Mouse (Mus musculus) brain, adult 2 months (tissue): Measurements from ENCODE around the gene Dcaf15.

Experiments used
- DNase-seq: peaks from one replicate; pipeline ENCODE4 v3.0.0; 2011; ENCODE audit warnings: low read depth, low spot score

Gene Dcaf15

GRCm38 (mm10) chr8:84104697-84105609, at the start of gene Dcaf15:
TSS of gene Dcaf15 (minus strand) at chr8:84104768.
- DNase-seq, result peak; percentile 100

GRCm38 (mm10) chr8:84149181-84149580, 44.6 kb upstream of the Dcaf15 start:
- DNase-seq, result no peak

GRCm38 (mm10) chr8:84148531-84148850, 43.9 kb upstream of the Dcaf15 start:
- no peak for DNase-seq

DNA sequence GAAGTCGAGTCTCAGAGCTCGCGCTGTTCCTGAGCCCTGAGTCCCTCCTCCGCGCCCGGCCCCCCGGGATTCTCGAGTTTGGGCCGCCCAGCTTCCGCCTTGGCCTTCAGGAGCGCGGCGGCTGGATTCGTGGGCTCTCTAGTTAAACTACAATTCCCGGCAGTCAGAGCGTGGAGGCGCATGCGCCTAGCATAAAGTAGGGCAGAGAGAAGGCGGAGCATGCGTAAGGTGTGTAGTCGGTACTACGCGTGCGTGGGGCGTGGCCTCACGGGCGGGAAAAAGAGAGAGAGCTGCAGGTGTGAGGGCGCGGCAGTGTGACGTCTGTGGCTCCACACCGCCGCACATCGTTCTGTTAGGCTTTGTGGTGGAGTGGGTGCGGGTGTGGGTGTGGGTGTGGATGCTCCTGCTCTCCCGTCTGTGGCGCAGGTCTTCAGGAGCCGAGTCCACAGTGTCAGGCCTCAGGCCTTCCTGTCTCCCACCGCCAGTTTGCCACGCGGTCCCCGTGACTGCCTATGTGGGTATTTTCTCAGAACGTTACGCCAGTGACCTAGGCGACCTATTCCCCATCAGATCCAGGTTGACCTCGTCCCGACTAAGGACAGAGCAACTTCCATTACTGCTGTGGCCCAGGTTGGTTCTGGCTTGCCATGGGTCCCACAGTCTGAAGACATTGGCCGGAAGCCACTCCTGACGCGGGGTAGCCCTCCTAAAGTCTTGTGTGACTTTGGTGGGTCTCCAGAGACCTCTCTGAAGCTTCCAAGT, 43.4 kb upstream of the Dcaf15 start, which contains the start of the genes Cc2d1a and 4930432K21Rik:
Cc2d1a (minus strand) TSS at position 168 of the 762 bp plus-strand sequence.
4930432K21Rik (plus strand) TSS at position 257 of the 762 bp plus-strand sequence.
- DNase-seq, result peak; percentile 99

- peak; percentile 13 for DNase-seq
Measured at GRCm38 (mm10) chr8:84147324-84147766, 42.8 kb upstream of the Dcaf15 start.

- peak; percentile 55 for DNase-seq
Measured at GRCm38 (mm10) chr8:84144636-84145245, 40.2 kb upstream of the Dcaf15 start.

GRCm38 (mm10) chr8:84140838-84141237, 36.3 kb upstream of the Dcaf15 start:
- DNase-seq, result no peak

DNA sequence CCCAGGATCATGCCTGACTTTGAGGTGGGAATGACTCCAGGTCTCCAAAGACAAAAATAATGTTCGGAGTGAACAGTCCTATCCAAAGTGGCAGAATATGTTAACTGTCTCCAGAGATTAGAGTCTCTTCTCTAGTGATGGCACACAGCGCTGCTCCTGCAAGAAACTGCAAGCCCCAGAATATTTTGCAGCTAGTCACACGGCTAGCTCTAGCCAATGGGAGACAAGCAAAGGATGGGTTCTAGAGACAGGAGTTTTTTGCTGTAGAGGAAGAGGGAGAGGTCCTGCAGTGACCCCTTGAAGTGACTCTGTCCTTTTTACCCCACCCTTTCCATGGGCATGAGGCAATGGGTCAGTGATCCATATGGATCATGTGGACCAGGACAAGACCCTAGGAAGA, 33.3 kb upstream of the Dcaf15 start:
- DNase-seq, result no peak

- DNase-seq, result no peak
Measured at GRCm38 (mm10) chr8:84132225-84132624, 27.7 kb upstream of the Dcaf15 start.

DNA sequence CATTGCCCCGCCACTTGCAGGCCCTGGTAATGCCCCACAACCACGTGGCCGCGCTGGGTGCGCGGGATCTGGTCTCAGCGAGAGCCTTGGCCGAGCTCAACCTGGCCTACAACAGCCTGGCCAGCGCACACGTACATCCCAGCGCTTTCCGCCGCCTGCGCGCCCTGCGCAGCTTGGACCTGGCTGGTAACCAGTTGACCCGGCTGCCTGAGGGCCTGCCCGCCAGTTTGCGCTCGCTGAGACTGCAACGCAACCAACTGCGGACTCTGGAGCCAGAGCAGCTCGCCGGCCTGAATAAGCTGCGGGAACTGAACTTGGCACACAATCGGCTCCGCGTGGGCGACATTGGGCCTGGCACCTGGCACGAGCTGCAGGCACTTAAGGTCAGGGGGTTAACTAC, 26.2 kb upstream of the Dcaf15 start:
- peak; percentile 80 for DNase-seq

- no peak for DNase-seq
Measured at GRCm38 (mm10) chr8:84128277-84128676, 23.7 kb upstream of the Dcaf15 start.

GRCm38 (mm10) chr8:84127202-84127901, 22.8 kb upstream of the Dcaf15 start:
- DNase-seq, result no peak

DNA sequence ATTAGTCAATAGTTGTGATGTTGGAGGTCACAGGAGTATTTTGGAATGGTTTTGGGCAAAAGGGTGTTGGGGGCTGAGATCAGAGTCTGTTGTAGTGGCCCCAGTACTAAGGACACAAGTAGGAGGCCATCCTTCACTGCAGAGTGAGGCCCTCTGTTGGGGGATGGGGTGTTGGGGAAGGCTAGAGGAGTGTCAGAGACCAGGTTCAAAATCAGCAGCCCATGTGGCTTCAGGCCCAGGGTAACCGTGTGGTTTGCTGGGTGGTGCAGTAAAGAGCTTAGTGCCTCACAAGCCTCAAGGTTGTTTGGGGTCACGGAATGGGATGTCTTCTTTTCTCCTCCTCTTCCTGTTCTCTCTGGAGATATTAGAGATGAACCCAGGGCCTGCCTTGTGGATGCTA, 22.2 kb upstream of the Dcaf15 start:
- DNase-seq, result no peak

DNA sequence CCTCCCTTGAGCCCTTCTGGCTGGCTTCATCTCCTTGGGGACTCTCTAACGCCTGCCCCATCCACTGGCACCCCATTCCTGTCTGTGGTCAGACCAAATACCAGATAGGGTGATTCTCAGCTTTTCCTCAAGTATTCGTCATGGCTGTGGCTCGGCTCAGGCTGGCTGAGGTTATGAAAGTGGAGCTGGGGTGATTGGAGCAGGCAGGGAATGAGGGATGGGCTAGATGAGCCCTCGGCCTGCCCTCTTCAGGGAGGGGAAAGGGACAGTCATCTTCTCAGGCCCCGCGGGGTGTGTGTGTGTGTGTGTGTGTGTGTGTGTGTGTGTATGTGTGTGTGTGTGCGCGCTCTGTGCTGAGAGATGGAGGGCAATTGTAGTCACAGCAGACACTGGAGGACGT, 21.1 kb upstream of the Dcaf15 start, which contains the start of gene Podnl1:
Podnl1 (plus strand) TSS at position 334 of the 400 bp plus-strand sequence.
- DNase-seq, result no peak

- no peak for DNase-seq
Measured at GRCm38 (mm10) chr8:84122151-84122550, 17.6 kb upstream of the Dcaf15 start.

- DNase-seq, result no peak
Measured at GRCm38 (mm10) chr8:84115646-84116045, 11.1 kb upstream of the Dcaf15 start.

- DNase-seq, result no peak
Measured at GRCm38 (mm10) chr8:84106216-84107040, 1.9 kb upstream of the Dcaf15 start.

- DNase-seq, result no peak
Measured at GRCm38 (mm10) chr8:84105676-84106075, 1.1 kb upstream of the Dcaf15 start.

DNA sequence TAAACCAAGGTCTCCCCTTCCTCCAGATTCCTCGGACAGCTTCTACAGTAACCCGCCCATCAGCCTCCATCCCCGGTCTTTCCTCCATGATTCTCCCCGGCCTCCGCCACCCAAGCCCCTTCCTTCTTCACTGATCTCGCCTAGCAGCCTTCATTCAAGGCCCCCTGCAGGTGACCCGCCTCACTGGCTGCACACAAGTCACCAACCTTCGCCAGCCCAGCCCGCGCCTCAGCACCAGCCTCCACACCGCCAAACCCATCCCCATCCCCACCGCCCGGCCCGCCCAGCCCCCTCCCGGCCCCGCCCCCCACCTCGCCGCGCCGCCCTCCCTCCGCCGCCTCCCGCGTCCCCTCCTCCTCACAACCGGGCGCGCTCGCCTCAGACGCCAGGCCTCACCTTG, 347 bp downstream of the Dcaf15 start:
- peak; percentile 59 for DNase-seq

- no peak for DNase-seq
Measured at GRCm38 (mm10) chr8:84103601-84104000, 967 bp downstream of the Dcaf15 start.
